Mouse (Mus musculus): Measurements from ENCODE around the gene Olfr1377.
"Not testable (repeated sequence)": the region's sequence is repeated elsewhere in the genome, so short reads cannot be mapped to it uniquely, and the experiment has no call there.

The Olfr1377 gene

DNA sequence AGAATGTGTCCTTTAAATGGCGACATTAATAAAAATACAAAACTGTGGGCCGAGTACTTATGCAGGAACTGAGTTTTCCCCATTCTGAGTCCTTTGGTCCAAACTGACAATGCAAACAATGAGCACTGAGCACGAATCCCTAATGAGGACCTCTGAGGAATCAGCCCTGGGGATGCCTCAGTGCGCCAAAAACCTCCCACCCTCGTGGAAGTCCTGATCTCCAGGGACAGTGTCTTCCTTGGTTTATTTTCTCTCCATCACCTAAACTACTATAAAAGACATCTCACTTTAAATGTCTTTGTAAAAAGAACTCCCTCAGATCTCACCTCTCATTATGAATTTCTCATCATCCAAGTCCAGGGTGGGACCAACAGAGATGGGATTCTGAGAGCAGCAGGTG, at the start of gene Olfr1377:
Olfr1377 (plus strand) TSS at position 301 of the 400 bp plus-strand sequence.
- DNase-seq: no peak

DNA sequence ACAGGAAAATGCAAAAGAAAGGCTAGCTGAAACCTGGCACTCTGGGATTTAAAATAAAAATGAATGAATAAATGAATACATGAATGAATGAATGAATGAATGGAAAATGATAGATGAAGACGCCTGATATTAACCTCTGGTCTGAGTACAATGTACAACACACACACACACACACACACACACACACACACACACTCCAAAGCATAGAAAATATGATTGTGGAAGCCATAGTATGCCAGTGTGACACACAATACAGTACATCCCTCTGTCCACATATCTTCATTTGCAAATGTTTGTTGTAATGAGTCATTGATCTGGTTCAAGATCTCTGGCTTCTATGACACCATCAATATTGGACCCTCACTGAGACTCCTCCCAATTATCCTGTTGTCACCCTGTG, 49.7 kb upstream of the Olfr1377 start:
- no peak for DNase-seq

DNA sequence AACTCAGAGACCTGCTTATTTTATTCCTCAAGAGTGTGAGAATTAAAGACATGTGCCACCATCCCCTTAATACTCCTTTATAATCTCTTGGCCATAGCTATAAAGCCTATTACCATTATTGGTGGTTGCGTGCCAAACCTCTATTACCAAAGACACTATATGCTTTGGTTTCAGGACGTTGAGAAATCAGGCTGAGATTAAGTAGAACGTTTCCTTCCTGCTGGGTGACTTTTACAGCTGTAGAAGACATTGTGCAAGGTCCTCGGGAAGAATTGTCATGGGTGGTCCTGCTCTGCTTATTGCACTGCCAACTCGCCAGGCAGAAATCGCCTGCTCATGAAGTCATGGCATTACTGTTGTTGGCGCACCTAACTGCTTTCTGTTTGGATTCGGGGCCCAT, 43.3 kb upstream of the Olfr1377 start:
- DNase-seq: no peak

DNA sequence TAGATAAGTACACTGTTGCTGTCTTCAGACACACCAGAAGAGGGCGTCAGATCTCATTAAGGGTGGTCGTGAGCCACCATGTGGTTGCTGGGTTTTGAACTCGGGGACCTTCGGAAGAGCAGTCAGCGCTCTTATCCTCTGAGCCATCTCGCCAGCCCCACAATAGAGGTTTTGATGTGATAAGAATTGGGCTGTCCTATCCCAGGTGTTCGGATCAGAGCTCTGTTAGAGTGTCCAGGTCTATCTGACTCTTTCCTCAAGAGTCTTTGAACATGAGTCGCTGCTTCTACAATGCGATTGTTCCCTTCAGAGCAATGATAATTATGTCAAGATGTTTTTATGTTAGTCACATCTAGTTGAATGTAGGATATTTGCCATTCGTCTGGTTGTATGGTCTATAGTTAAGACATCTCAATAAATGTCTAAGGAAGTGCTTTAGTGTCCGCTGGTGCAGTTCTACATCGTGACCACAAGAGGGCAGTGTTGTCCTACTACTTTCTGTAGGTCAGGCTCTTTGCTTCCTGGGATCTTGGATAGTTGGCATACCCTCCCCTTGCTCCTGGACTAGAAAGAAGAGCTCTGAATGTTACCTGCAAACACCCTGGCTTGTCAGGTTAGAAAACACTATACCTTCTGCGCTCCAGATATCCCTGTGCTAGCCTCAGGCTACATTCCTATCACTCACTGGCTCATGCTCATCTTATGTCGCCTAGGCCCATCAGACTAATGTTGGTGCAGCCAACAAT, 42.0 kb upstream of the Olfr1377 start:
- DNase-seq: peak; percentile 32 to 49

DNA sequence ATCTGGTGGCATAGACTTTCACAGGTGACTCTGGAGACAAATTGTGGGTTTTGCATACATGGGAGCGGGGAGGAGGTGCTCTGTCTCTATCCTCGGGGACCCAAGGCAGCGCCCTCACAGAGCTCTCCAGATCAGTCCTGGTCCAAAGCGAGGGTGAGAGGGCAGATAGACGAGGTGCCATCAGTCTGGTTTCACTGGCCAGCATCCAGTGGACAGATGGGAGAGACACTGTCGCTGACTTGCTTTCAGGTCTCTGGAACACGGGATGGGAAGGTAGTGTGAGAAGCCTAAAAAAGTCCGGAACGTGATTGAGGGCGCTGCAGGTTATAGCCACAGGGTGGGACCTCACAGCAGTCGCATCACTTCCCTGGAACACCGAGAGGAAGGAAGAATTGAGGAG, 39.4 kb upstream of the Olfr1377 start:
- DNase-seq: no peak

DNA sequence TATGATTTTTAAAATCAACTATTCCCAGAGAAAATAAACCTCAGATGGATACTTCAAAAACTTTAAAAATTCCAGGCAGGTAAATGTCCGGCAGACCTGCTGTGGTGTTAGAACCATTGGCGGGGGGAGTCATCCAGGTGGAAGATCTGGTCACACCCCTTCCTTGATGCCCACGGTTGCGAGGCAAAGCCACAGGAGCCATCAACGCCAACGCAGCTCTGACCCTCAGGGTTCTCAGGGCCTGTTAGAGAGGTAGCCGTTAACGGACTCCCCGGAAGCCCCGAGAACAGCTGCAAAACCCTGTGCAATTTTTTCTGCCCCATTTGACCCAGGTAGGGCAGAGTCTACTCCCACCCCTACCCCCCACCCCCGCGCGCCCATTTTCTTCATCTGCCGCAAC, 38.3 kb upstream of the Olfr1377 start, which contains the start of gene 4933414I15Rik:
4933414I15Rik (minus strand) TSS at position 260 of the 400 bp plus-strand sequence.
- DNase-seq: no peak

DNA sequence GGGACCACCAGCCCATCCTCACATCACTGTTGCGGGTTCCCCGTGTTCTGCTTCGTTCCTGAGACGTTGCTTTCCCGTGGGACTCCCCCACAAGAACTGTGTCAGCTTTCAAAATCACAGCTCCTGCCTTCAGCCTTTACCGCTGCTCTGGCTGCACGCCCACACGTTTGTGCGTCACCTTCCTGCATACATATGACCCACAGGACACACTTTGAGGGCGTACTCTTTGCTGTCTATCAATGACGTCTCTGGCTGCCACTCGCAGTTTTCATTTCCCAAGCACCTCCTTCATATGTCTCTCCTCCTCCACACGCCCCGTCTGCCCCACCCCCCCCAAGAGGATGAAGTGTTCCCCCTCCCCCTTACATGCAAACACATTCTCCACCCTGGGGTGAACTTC, 29.5 kb upstream of the Olfr1377 start:
- peak in 1 of 2 experiments; percentile 17 for DNase-seq

DNA sequence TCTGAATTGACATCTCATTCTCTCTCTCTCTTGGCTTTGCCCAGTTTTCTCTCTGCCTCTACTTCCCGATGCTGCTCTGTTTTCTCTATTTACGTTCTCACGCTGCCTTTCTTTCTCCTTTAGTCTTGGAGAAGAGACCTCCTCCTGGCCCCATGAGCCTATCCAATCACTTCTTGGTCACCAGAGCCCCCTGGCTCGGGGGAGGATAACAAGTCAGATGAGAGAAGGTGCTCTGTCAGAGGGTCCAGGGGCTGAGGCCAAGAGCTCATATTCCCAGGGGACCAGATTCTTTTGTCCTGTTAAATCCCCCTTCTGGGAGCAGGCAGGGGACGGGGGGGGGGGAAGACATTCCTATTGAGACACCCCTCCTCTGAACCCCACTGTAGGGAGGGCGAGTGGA, 28.1 kb upstream of the Olfr1377 start, which contains the start of gene Prop1:
Prop1 (minus strand) TSS at position 101 of the 400 bp plus-strand sequence.
- DNase-seq: no peak

DNA sequence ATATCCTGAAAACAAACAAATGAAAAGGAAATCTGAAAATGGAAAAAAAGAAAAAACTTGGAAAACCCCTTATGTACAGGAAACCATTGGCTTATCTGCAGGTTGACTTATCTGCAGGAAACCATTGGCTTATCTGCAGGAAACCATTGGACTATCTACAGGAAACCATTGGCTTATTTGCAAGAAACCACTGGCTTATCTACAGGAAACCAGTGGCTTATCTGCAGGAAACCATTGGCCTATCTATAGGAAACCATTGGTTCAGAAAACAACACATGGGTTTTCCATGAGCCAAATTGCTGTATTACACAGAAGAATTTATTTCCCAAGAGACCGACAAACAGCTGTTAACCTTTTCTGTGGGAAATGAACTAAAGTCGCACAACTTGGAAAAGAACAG, 16.9 kb upstream of the Olfr1377 start:
- DNase-seq: peak in 1 of 2 experiments; percentile 40

DNA sequence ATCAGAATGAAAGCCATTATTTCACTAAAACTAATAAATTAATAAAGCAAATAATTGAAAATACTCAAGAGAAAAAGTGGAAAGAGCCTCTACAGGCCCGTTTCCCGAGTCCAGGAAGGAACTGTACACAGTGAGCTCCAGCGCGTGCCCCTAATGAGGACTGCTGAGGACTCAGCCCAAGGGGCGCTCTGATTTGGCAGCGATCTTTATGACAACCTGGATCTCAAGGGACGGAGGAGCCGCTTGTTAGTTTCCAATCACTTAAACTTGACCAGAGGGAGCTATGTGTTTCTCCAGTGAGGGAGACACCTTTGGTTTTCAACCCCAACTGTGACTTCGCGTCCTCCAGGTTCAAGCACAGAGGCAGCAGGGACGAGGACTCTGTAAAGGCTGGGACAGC, 15.5 kb upstream of the Olfr1377 start, which contains the start of gene Olfr1378:
Olfr1378 (plus strand) TSS at position 301 of the 400 bp plus-strand sequence.
- DNase-seq: no peak

DNA sequence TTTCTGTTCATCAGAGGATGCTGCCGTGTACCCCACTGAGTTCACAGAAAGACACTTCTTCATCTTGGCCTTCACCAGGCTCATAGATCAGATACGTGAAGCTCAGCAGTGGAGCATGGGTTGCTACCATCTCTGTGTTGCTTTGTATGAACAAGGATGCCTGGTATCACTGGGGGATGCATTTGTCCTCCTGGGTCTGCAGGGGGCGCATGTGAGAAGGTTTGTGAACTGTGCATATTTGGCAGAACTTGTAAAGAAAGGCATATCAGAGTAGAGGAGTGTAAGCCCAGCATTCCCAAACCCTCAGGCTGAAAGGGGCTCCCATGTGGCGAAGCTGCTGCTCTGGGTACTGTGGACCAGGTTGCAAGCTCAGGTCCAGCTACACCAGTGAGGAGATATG, 4.6 kb upstream of the Olfr1377 start:
- peak in 1 of 2 experiments; percentile 14 for DNase-seq

DNA sequence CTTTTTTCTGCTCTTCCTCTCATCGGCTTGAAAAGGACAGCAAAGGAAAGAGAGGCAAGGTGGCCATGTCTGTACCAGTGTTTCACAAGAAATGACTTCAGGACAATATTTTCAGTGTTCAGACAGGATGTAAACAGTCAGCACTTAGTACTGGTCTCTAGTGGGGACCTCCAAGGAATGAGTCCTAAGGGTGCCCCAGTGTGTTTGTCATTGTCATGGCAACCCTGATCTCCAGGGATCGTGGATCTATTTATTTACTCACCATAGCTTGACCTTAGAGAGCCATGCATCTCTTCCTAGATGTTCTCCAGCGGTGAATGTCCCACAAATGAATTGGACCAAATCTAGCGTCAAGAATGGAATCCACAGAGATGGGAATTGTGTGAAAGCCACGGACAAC, 21.5 kb downstream of the Olfr1377 start, which contains the start of gene Olfr51:
Olfr51 (plus strand) TSS at position 301 of the 400 bp plus-strand sequence.
- DNase-seq: no peak

DNA sequence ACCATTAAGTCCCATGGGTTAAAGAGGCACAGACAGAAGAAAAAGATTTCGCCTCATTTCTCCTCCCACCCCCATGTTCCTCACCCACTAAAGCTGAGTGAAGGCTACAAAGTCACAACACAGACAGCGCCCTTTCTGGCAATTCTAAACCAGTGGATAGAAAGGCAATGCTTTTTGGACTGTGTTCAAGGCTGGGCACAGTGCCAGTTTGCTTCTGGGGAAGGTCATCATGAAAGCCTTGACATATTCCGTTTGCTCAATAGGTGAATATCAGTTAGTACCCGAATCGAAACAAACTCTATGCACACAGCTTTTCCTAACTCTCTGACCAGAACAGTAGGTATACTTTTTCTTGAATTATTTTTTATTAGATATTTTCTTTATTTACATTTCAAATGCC, 30.1 kb downstream of the Olfr1377 start:
- DNase-seq: peak; percentile 45 to 64

DNA sequence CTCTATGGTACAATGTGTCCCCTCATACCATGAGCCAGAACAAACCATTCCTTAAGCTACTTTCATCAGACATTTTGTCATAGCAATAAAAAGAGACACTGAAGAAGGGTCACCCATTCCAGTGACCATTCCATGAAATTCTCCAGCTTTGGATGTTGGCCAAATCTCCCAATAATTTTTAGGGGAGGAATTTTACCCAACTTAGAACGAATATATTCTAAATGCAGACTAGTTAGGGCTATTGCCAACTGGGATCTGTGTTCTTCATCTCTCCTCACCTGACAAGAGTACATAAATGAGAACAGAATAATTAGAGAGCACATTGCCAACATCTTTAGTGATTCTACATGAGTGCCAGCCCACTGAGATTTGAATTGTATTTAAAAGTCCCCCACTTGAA, 32.2 kb downstream of the Olfr1377 start, which contains the start of gene Olfr54:
Olfr54 (plus strand) TSS at position 301 of the 400 bp plus-strand sequence.
- no peak for DNase-seq

DNA sequence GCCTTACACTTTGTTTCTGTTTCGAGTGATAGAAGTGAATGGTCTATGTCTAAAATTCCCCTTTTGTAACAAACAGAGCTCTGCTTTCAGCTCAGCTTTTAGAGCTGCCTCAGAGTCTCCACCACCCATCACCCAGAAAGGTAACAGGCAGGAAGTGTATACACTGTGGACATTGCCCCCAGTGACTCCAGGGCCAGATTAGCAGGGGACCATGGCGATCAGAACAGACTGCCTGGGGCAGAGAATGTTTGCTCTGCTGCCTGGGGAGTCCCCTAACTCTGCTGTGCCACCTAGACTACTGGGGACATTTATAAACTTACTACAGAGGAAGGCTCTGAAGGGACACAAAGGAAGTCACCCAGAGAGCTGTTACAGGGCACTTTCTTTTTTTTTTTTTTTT, 34.6 kb downstream of the Olfr1377 start:
- no peak for DNase-seq

DNA sequence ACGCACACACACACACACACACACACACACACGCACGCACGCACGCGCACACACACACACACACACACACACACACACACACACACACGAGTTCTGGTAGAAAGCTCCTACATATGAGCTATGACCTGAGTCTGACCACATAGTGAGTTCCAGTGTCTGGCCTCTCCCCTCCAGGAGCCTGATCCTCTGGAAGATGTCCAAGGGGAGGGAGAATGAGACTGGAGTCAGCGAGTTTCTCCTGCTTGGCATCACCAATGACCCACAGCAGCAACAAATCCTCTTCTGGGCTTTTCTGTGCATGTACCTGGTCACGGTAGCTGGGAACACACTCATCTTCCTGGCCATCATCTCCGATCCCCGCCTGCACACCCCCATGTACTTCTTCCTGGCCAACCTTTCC, 45.0 kb downstream of the Olfr1377 start:
- DNase-seq: peak; percentile 29 to 60

DNA sequence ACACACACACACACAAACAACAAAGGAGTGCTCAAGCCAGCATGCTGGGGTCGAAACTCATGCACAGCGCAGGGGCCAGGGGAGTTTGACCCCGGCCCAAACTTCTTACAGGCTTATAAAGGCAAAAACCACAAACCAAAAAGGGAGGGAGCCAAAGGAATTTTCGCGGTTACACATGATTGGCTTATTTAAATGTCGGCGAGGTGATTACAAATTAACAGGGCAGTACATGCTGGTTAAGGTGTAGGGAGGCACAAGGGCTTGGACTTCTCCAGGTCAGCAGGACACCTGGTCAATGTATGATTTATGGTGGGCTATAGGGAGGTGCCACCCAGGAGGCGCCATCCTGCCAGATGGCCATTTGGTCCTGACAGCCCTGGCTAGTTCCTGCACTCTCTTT, 47.6 kb downstream of the Olfr1377 start:
- peak; percentile 14 to 39 for DNase-seq

DNA sequence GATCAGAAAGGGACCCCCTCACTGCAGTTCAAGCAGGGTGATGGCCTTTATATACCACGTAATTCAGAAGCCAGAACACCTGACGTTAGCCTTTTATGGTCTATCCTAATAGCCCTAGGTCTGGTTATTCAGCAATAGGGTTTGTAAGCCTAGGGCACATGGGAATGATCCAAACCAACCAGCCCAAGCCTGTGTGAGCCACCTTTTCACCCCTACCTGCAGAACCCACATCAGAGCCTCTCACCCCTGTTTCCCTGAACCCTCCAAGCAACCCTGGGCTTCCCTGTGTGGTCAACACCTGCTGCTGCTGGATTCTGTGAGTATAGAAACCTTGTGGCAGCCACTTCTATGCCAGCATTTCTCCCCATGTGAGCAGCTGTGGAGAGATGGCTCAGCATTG, 48.5 kb downstream of the Olfr1377 start:
- peak; percentile 9 to 34 for DNase-seq

DNA sequence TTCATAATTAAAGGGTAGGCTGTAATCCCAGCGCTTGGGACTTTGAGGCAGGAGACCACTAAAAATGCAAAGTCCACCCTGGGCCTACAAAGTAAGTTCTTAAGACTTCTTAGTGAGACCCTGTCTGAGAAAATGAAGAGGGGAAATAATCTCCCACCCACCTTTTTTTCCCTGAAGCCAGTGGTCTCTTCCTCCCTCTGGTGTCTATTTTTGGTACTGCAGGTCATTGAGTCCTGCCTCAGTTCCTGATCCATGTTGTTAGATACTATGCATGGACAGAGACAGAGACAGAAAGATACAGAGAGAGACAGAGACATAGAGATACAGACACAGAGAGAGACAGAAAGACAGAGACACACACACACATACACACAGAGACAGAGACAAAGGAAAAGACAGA, 51.1 kb downstream of the Olfr1377 start:
- peak; percentile 29 to 39 for DNase-seq

DNA sequence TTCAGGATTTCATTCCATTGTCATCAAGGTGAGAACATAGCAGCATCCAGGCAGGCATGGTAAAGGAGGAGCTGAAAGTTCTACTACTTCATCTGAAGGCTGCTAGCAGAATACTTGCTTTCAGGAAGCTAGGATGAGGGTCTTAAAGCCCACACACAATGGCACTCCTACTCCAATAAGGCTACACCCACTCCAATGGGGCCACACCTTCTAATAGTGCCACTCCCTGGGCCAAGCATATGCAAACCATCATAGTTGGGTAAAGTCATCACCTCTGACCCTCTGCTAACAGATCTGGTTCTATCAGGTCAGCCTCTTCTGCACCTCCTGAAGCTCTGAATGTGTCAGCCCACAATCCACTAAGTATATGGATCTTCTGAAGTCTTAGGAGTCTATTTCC, 52.4 kb downstream of the Olfr1377 start:
- not testable (repeated sequence) for DNase-seq

DNA sequence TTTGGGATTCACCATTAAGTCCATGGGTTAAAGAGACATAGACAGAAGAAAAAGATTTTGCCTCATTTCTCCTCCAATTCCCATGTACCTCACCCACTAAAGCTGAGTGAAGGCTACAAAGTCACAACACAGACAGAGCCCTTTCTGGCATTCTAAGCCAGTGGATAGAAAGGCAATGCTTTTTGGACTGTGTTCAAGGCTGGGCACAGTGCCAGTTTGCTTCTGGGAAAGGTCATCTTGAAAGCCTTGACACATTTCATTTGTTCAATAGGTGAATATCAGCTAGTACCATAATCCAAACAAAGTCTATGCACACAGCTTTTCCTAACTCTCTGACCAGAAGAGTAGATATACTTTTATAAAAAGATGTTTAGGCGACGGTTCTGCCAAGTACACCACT, 54.2 kb downstream of the Olfr1377 start:
- DNase-seq: peak in 1 of 2 experiments; percentile 57
